Mouse (Mus musculus) ZHBTc4 (cell line): ENCODE results near the gene Olfr1258.
A peak's percentile ranks its signal among the peaks of the same experiment; 100 is the strongest.

Experiments used
- DNase-seq: peaks from one replicate; pipeline ENCODE4 v3.0.0-alpha.2; 2011; ENCODE audit warnings: low read depth, low spot score

Olfr1258 gene

DNA sequence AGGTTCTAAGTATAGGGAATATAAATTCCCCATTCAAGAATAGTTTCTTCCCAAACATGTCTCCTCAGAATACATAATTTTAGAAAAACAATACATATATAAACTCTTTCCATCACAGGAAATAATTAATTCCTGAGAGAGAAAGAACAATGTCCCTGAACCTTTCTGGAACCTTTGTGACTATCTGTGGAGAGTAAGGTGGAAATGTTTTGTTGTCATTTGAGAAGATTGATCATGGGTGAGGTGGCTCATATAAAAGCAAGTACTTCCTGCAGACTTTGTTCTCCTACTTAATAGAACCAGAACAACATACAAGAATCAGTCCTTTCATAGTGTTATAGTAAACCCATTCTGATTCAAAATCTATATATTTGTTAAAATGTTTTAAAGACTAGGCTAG lies at the start of gene Olfr1258:
Gene Olfr1258, plus strand, starts transcription at position 301 of the 400 bp plus-strand sequence.
- DNase-seq = no peak

DNA sequence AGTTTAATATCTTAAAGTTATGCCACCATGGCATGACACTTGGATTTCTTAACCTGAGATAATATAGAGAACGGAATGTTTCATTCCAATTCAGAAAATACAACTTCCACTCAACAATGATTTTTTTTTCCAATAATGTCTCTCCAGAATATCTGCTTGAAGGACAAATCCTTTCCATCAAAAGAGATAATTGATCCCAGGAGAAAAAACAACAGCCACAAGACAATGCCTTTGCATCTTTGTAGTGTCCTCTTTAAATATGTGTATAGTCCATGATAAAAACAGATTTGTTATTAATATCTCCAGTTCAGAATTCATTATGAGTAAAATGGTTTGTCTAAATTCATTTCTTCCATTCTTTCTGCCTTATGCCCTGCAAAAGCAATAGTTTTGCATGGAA lies 49.0 kb upstream of the Olfr1258 start, which contains the start of gene Olfr1257:
Gene Olfr1257, plus strand, starts transcription at position 301 of the 400 bp plus-strand sequence.
- DNase-seq = no peak

GRCm38 (mm10) chr2:89912616-89913015 lies 14.5 kb upstream of the Olfr1258 start:
- peak; percentile 30 for DNase-seq

GRCm38 (mm10) chr2:89948564-89948963 lies 21.5 kb downstream of the Olfr1258 start, which contains the start of gene Olfr1259:
Gene Olfr1259, minus strand, starts transcription at chr2:89948664.
- DNase-seq = no peak

DNA sequence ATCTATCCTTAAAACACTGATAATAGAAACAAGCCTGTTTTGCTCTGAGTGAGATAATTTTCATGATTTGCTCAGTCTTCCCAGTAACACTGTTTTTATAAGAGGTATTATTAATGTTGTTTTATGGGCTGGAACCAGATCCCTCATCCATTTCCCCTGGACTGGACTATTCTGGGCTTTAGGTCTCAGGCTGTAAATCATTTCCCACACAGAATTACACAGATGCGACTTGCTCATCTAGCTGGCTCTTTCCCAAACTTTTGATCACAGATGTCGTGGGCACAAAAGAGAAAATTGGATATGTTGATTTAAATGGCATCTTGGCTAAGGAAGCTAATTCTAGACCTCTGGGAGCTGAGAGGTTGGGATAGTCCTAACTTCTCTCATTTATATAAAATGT lies 47.1 kb downstream of the Olfr1258 start, which contains the start of gene Olfr1260:
Gene Olfr1260, plus strand, starts transcription at position 157 of the 400 bp plus-strand sequence.
- no peak for DNase-seq

GRCm38 (mm10) chr2:89977709-89978108 lies 50.6 kb downstream of the Olfr1258 start:
- DNase-seq = no peak
